In the genomic region with DNA sequence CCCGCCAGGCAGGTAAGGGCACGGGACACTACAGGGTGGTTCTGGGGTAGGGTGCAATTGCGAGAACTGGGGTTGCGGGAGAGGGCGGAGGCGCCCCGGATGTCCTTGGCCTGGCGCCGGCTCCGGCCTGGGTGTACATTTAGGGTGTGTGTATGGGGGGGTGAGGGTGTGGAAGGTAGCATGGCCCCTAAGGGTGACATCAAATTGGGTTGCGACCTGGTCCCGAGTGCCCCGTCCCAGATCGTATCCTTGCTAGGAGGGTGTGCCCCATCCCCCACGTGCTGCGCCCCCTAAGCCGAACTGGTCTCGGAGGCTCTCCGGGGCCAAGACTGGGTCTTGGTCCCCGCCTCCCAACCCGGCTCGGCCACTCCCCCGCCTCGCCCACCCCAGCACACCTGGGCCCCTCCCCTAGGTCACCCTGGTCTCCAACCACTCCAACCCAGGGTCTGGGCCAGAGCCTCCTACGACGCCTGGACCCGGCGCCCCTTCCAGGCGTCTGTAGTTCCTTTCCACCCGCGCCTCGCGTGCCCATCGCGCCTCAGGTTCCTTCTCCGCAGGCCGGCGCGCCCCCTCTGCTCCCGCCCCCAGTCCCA, we compare ENCODE assay signal across 8 mouse cellular contexts. TPM values are rescaled to one million over a fixed set of nuclear protein-coding genes. Genes with fewer than 3 reads are reported as not detected.
DNase-seq lines count a peak whose midpoint lies in the region; ATAC-seq lines count a peak whose summit lies in the region.

No protein-coding gene starts in this region.

- H3K27ac ChIP-seq in heart, embryonic 16.5 days (ENCODE audit: low read length) = no peak overlapping the region
- H3K27ac ChIP-seq in midbrain, embryonic 12.5 days (replicated peaks) = peak overlapping the region; percentile 61

- H3K9ac ChIP-seq in heart, embryonic 16.5 days (ENCODE audit: low read length) = peak overlapping the region; percentile 67
- H3K9ac ChIP-seq in midbrain, embryonic 12.5 days (replicated peaks) = peak overlapping the region; percentile 82

- H3K27me3 ChIP-seq in heart, embryonic 16.5 days (ENCODE audit: control insufficient read depth, insufficient read depth, low read length) = peaks cover 36% of the 10 kb centered on the region
- H3K27me3 ChIP-seq in midbrain, embryonic 12.5 days = peaks cover 30% of the 10 kb centered on the region

- peak overlapping the region; percentile 55 for H3K4me3 ChIP-seq in heart, embryonic 16.5 days (ENCODE audit: low read length)
- peak overlapping the region; percentile 54 for H3K4me3 ChIP-seq in midbrain, embryonic 12.5 days

- H3K4me2 ChIP-seq in heart, embryonic 16.5 days (ENCODE audit: low read depth, low read length) = peak overlapping the region; percentile 88
- peak overlapping the region; percentile 97 for H3K4me2 ChIP-seq in midbrain, embryonic 12.5 days (replicated peaks)

- intact Hi-C loops in gastrocnemius, postnatal 36 days (cut with DNase I) = loop anchor here (10.0 kb wide), 1 partner anchor 46 kb away; a partner anchor contains a TSS

- H3K9me3 ChIP-seq in heart, embryonic 16.5 days (replicated peaks; ENCODE audit: control insufficient read depth, low read length) = no peaks in the 10 kb centered on the region
- H3K9me3 ChIP-seq in midbrain, embryonic 12.5 days = no peaks in the 10 kb centered on the region

- H3K4me1 ChIP-seq in heart, embryonic 16.5 days (ENCODE audit: control insufficient read depth, insufficient read depth, low read length) = peaks cover 16% of the 10 kb centered on the region
- peaks cover 32% of the 10 kb centered on the region for H3K4me1 ChIP-seq in midbrain, embryonic 12.5 days

- ATAC-seq in heart, embryonic 16.5 days (replicated peaks; ENCODE audit: extremely low read depth, insufficient read depth, low FRiP score) = no peak
- peak; percentile 27 for ATAC-seq in midbrain, embryonic 12.5 days (ENCODE audit: low FRiP score, low read depth)

- H3K36me3 ChIP-seq in heart, embryonic 16.5 days (ENCODE audit: control insufficient read depth, insufficient read depth) = no peaks in the 10 kb centered on the region
- peaks cover 14% of the 10 kb centered on the region; the same call in 1 of the 2 replicates for H3K36me3 ChIP-seq in midbrain, embryonic 12.5 days

- no peak for DNase-seq in heart, adult 9 months (ENCODE audit: low spot score in 2 of 2)
- peak; percentile 32 for DNase-seq in ES-CJ7 (ENCODE audit: low read depth, low spot score)
- DNase-seq in embryo, embryonic 10 days (ENCODE audit: low spot score) = peak; percentile 24
- DNase-seq in induced T-regulatory cell, adult 2 months (ENCODE audit: low read depth) = peak; percentile 34
- no peak for DNase-seq in thymus, postnatal 25 days
- DNase-seq in gastrocnemius, postnatal 36 days = no peak

- under 1% methylated on average over 36 of the region's 40 CpGs for WGBS in heart, embryonic 16.5 days
- WGBS in midbrain, embryonic 12.5 days = 0% methylated on average over 32 of the region's 40 CpGs

RNA-seq across cellular contexts. Expression of a gene that starts 0.3 kb away (rescaled TPM):
- 0.55 and 0.66 TPM in 2 replicates for polyA plus RNA-seq in heart, embryonic 16.5 days (2015; fragmentation: Nextera tagmentation; extraction: Ambion mirVana)
- polyA plus RNA-seq in midbrain, embryonic 12.5 days (2016; fragmentation: Nextera tagmentation; extraction: Ambion mirVana) = 8.5 and 11.4 TPM in 2 replicates
- under 1 TPM; 0.27 to 0.28 TPM for total RNA-seq in gastrocnemius, postnatal 36 days (2021)

RNA-seq across cellular contexts. Expression of a gene that starts 3.7 kb away (rescaled TPM):
- polyA plus RNA-seq in heart, embryonic 16.5 days (2015; fragmentation: Nextera tagmentation; extraction: Ambion mirVana) = 1.4 and 1.8 TPM in 2 replicates
- polyA plus RNA-seq in midbrain, embryonic 12.5 days (2016; fragmentation: Nextera tagmentation; extraction: Ambion mirVana) = 2.5 and 2.6 TPM in 2 replicates
- 1 to 10 TPM; 1.6 to 2.2 TPM for total RNA-seq in gastrocnemius, postnatal 36 days (2021)

RNA-seq across cellular contexts. Expression of a gene that starts 49.1 kb away (rescaled TPM):
- polyA plus RNA-seq in heart, embryonic 16.5 days (2015; fragmentation: Nextera tagmentation; extraction: Ambion mirVana) = not detected in 2 replicates
- not detected in 2 replicates for polyA plus RNA-seq in midbrain, embryonic 12.5 days (2016; fragmentation: Nextera tagmentation; extraction: Ambion mirVana)
- total RNA-seq in gastrocnemius, postnatal 36 days (2021) = not detected

RNA-seq across cellular contexts. Expression of a gene that starts 53.2 kb away (rescaled TPM):
- polyA plus RNA-seq in heart, embryonic 16.5 days (2015; fragmentation: Nextera tagmentation; extraction: Ambion mirVana) = not detected in 2 replicates
- polyA plus RNA-seq in midbrain, embryonic 12.5 days (2016; fragmentation: Nextera tagmentation; extraction: Ambion mirVana) = 0.18 TPM in 2 replicates
- total RNA-seq in gastrocnemius, postnatal 36 days (2021) = not detected

Comparison
In these comparisons a context has a peak if more than half of its experiments do, and no peak if none do; other contexts are left out.
1. DNase-seq: peak in ES-CJ7 (single experiment), embryo, embryonic 10 days (single experiment) and induced T-regulatory cell, adult 2 months (single experiment); none in heart, adult 9 months (0 of 2), thymus, postnatal 25 days (single experiment) and gastrocnemius, postnatal 36 days (0 of 2).